Mouse (Mus musculus): ENCODE measurements around the gene Wdr37.

- no peak for TF ChIP-seq POLR2A (IDR thresholded peaks at IDR 0.05; ENCODE audit: insufficient read depth, low read depth, low read length)
- no peak for TF ChIP-seq CTCF (IDR thresholded peaks at IDR 0.05; ENCODE audit: insufficient read depth, low read depth, low read length)
These were observed 30.8 kb downstream of the Wdr37 start for GRCm38 (mm10) chr13:8840941-8841340.

Data from olfactory bulb, adult 2 months (tissue).